Mouse (Mus musculus) liver, postnatal 0 days (tissue): ENCODE data around the gene Nfib. TPM values are rescaled to one million over a fixed set of nuclear protein-coding genes. Genes with fewer than 3 reads are reported as not detected.

Experiments
- ATAC-seq: fragments of 200-750 bp; cut with Nextera tagmentation; 2 replicates; pipeline ENCODE4 v1.8.0; 2017; ENCODE audit warnings: mild to moderate bottlenecking, moderate library complexity
- DNase-seq: peaks from one replicate; pipeline ENCODE4 v3.0.0-alpha.2; 2016
- H3K27ac ChIP-seq: fragments of 300-500 bp; sonication (generic); 2 replicates; pipeline ENCODE4 v1.5.1; 2014; ENCODE audit warnings: antibody characterized with exemption, moderate library complexity, mild to moderate bottlenecking, low read depth
- H3K27me3 ChIP-seq: fragments of 300-500 bp; sonication (generic); 2 replicates; pipeline ENCODE4 v1.6.1; 2014; ENCODE audit warnings: low read length, control low read depth, mixed read lengths; ENCODE audit not compliant: insufficient read depth
- H3K36me3 ChIP-seq: fragments of 300-500 bp; sonication (generic); replicated peaks from 2 replicates; pipeline ENCODE4 v1.6.1; 2014; ENCODE audit warnings: mild to moderate bottlenecking, control low read depth, low read length, moderate library complexity, mixed read lengths; ENCODE audit not compliant: insufficient read depth
- H3K4me1 ChIP-seq: fragments of 300-500 bp; sonication (generic); 2 replicates; pipeline ENCODE4 v1.6.1; 2014; ENCODE audit warnings: antibody characterized with exemption, mild to moderate bottlenecking, control low read depth; ENCODE audit not compliant: insufficient read depth
- H3K4me2 ChIP-seq: fragments of 300-500 bp; sonication (generic); 2 replicates; pipeline ENCODE4 v1.6.1; 2014; ENCODE audit warnings: low read depth, mild to moderate bottlenecking, low read length, moderate library complexity, mixed read lengths
- H3K4me3 ChIP-seq: fragments of 300-500 bp; sonication (generic); 2 replicates; pipeline ENCODE4 v1.5.1; 2014; ENCODE audit warnings: low read depth, low read length
- H3K9ac ChIP-seq: fragments of 300-500 bp; sonication (generic); replicated peaks from 2 replicates; pipeline ENCODE4 v1.6.1; 2014; ENCODE audit warnings: mild to moderate bottlenecking, moderate library complexity
- H3K9me3 ChIP-seq: fragments of 300-500 bp; sonication (generic); 2 replicates; pipeline ENCODE4 v1.6.1; 2016; ENCODE audit warnings: mild to moderate bottlenecking, control low read depth, low read length, mixed read lengths
- CTCF ChIP-seq: sonication (generic); IDR thresholded peaks from 2 replicates; pipeline ENCODE4 v1.5.1; 2016; ENCODE audit warnings: antibody characterized with exemption, low read depth
- EP300 ChIP-seq: IDR thresholded peaks from 2 replicates; pipeline ENCODE4 v1.6.1; 2016; ENCODE audit warnings: antibody characterized with exemption, low read depth, mild to moderate bottlenecking
- WGBS: fragments of 180-500 bp; shearing (Covaris S2); extraction: QIAGEN DNeasy Blood & Tissue Kit; methylation state at CpG from one replicate; pipeline ENCODE4 v1.1.7; 2014; ENCODE audit not compliant: insufficient replicate concordance; 5-methylcytosine and 5-hydroxymethylcytosine counted together
- polyA plus RNA-seq: library from polyadenylated mRNA; unstranded; fragments of >200 nt; fragmentation: Nextera tagmentation; extraction: Ambion mirVana; gene quantifications from 2 replicates; pipeline ENCODE4 v1.2.1, GENCODE M21; 2015

Nfib gene
- polyA plus RNA-seq, 1 experiment from 2014 or later: 8.3 TPM

- no peak for TF ChIP-seq EP300
- TF ChIP-seq CTCF: no peak
- H3K9ac ChIP-seq: no peak overlapping the region
- WGBS: 52% methylated on average over 3 of the region's 3 CpGs
- H3K36me3 ChIP-seq: peaks cover 14% of the 10 kb centered on the region; the same call in 1 of the 2 replicates
- H3K4me3 ChIP-seq: no peak overlapping the region
- no peaks in the 10 kb centered on the region for H3K27me3 ChIP-seq
- H3K27ac ChIP-seq: no peak overlapping the region
- no peaks in the 10 kb centered on the region for H3K9me3 ChIP-seq
- ATAC-seq: no peak
- no peak for DNase-seq
- no peak overlapping the region for H3K4me2 ChIP-seq
- H3K4me1 ChIP-seq: no peaks in the 10 kb centered on the region
Measured at GRCm38 (mm10) chr4:82326140-82326529, 379.4 kb downstream of the Nfib start.

GRCm38 (mm10) chr4:82325409-82326139 lies 380.0 kb downstream of the Nfib start:
- H3K27ac ChIP-seq: no peak overlapping the region
- no peak overlapping the region for H3K9ac ChIP-seq
- H3K4me2 ChIP-seq: no peak overlapping the region
- WGBS: 62% methylated on average over 6 of the region's 6 CpGs
- H3K36me3 ChIP-seq: peaks cover 14% of the 10 kb centered on the region; the same call in 1 of the 2 replicates
- TF ChIP-seq CTCF: no peak
- no peaks in the 10 kb centered on the region for H3K9me3 ChIP-seq
- no peaks in the 10 kb centered on the region for H3K4me1 ChIP-seq
- ATAC-seq (no peak), DNase-seq (no peak)
- H3K4me3 ChIP-seq: no peak overlapping the region
- no peaks in the 10 kb centered on the region for H3K27me3 ChIP-seq

- H3K4me1 ChIP-seq: no peaks in the 10 kb centered on the region
- no peak overlapping the region for H3K27ac ChIP-seq
- no peak overlapping the region for H3K9ac ChIP-seq
- ATAC-seq: no peak
- H3K4me2 ChIP-seq: no peak overlapping the region
- no peaks in the 10 kb centered on the region for H3K9me3 ChIP-seq
- no peak for TF ChIP-seq CTCF
- TF ChIP-seq EP300: no peak
- H3K27me3 ChIP-seq: no peaks in the 10 kb centered on the region
- peaks cover 14% of the 10 kb centered on the region; the same call in 1 of the 2 replicates for H3K36me3 ChIP-seq
- no peak for DNase-seq
- H3K4me3 ChIP-seq: no peak overlapping the region
- 70% methylated on average over 3 of the region's 3 CpGs for WGBS
Measured at GRCm38 (mm10) chr4:82324977-82325376, 380.6 kb downstream of the Nfib start.

- H3K4me1 ChIP-seq: no peaks in the 10 kb centered on the region
- H3K36me3 ChIP-seq: peaks cover 14% of the 10 kb centered on the region; the same call in 1 of the 2 replicates
- no peak overlapping the region for H3K4me3 ChIP-seq
- no peak overlapping the region for H3K27ac ChIP-seq
- TF ChIP-seq EP300 (no peak), CTCF (no peak)
- ATAC-seq (no peak), DNase-seq (no peak)
- H3K9me3 ChIP-seq: no peaks in the 10 kb centered on the region
- no peak overlapping the region for H3K4me2 ChIP-seq
- H3K27me3 ChIP-seq: no peaks in the 10 kb centered on the region
- 72% methylated on average over 4 of the region's 4 CpGs for WGBS
- H3K9ac ChIP-seq: no peak overlapping the region
Measured at GRCm38 (mm10) chr4:82321008-82321407, 384.5 kb downstream of the Nfib start.

- H3K27me3 ChIP-seq: no peaks in the 10 kb centered on the region
- no peak overlapping the region for H3K4me3 ChIP-seq
- DNase-seq (no peak), ATAC-seq (no peak)
- 85% methylated on average over 7 of the region's 7 CpGs for WGBS
- H3K4me2 ChIP-seq: no peak overlapping the region
- H3K27ac ChIP-seq: no peak overlapping the region
- no peaks in the 10 kb centered on the region for H3K9me3 ChIP-seq
- no peak overlapping the region for H3K9ac ChIP-seq
- peaks cover 12% of the 10 kb centered on the region; the same call in 1 of the 2 replicates for H3K36me3 ChIP-seq
- no peak for TF ChIP-seq EP300
- no peaks in the 10 kb centered on the region for H3K4me1 ChIP-seq
Measured at GRCm38 (mm10) chr4:82319388-82319787, 386.2 kb downstream of the Nfib start.

GRCm38 (mm10) chr4:82316168-82316567 lies 389.4 kb downstream of the Nfib start:
- Histone ChIP-seq H3K4me3 (no peak overlapping the region), H3K4me2 (no peak overlapping the region), H3K27ac (no peak overlapping the region), H3K9me3 (no peaks in the 10 kb centered on the region), H3K36me3 (no peaks in the 10 kb centered on the region; the same call in 1 of the 2 replicates), H3K27me3 (no peaks in the 10 kb centered on the region), H3K9ac (no peak overlapping the region), H3K4me1 (no peaks in the 10 kb centered on the region)
- no peak for DNase-seq
- no peak for ATAC-seq
- WGBS: 59% methylated on average over 6 of the region's 6 CpGs
- TF ChIP-seq CTCF (no peak), EP300 (no peak)

GRCm38 (mm10) chr4:82315710-82316109 lies 389.8 kb downstream of the Nfib start:
- no peak overlapping the region for H3K4me3 ChIP-seq
- H3K27ac ChIP-seq: no peak overlapping the region
- DNase-seq: no peak
- H3K4me1 ChIP-seq: no peaks in the 10 kb centered on the region
- TF ChIP-seq CTCF: no peak
- TF ChIP-seq EP300: 0 out of 2 replicates have a peak, but pooled peaks have one; percentile 22
- H3K36me3 ChIP-seq: no peaks in the 10 kb centered on the region; the same call in 1 of the 2 replicates
- H3K9me3 ChIP-seq: no peaks in the 10 kb centered on the region
- no peak overlapping the region for H3K9ac ChIP-seq
- WGBS: 66% methylated on average over 2 of the region's 2 CpGs
- no peak for ATAC-seq
- H3K27me3 ChIP-seq: no peaks in the 10 kb centered on the region
- H3K4me2 ChIP-seq: no peak overlapping the region
